ENCODE assay signal across 15 mouse cellular contexts in the genomic region with DNA sequence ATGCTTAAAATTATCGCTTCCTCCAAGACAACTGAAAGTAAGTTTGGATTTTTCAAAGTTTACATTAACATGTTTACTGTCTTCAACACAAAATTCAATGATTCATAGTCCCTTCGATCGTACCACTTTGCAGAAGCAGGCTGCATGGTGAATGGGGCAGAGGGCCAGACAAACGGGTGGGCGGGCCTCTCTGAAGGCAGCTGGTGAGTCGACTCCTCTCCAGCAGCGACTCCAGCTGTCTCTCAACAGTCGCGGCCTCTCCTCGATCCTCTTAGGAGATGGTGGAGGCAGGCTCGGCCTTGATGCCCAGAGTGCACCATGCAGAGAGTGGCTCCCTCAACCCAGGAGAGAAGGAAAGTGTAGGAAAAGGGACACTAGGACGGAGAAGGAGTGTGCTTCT.
DNase-seq lines count a peak whose midpoint lies in the region; TF ChIP-seq lines count a peak whose summit lies in the region.
"Had no signal": no experiment of that assay in that cellular context is flagged by ENCODE, and none has a peak within 500 bp of the region (broad histone marks: within the 10 kb centered on the region; RNA-seq: fewer than 3 reads in every experiment).

No protein-coding gene starts in this region.

- no peak for TF ChIP-seq CTCF in brain, embryonic 14.5 days (IDR thresholded peaks at IDR 0.05; ENCODE audit: borderline replicate concordance, extremely low read depth, insufficient read depth, insufficient read length)

- TF ChIP-seq POLR2A in brain, embryonic 14.5 days (IDR thresholded peaks at IDR 0.05; ENCODE audit: borderline replicate concordance, extremely low read depth, insufficient read depth, insufficient read length, poor library complexity, severe bottlenecking): no peak

- intact Hi-C loops in left cerebral cortex, postnatal 4 days (cut with DNase I): no loop called here
- intact Hi-C loops in heart, postnatal 36 days (cut with DNase I): no loop called here

- peak; percentile 7 for DNase-seq in embryo, embryonic 10 days (ENCODE audit: low spot score)
- DNase-seq in embryo, embryonic 10.5 days (ENCODE audit: low spot score): no peak
- DNase-seq in left cerebral cortex, postnatal 4 days: peak; percentile 59
- DNase-seq in left cerebral cortex, adult 18-20 months (ENCODE audit: low spot score in 2 of 2): no peak
- peak; percentile 44 for DNase-seq in NIH3T3 (ENCODE audit: low read depth)
- peak; percentile 5 for DNase-seq in brain, embryonic 14.5 days (ENCODE audit: low read depth)
- no peak for DNase-seq in heart, postnatal 36 days
- DNase-seq: adrenal gland, postnatal 14 days; B cell, adult 2 months; cerebellum, adult 11 months; gastrocnemius, postnatal 36 days; heart, adult 11 months; heart, postnatal 10 days; kidney, adult 11 months; kidney, adult 9 months had no signal

Comparison
In these comparisons a context has a peak if more than half of its experiments do, and no peak if none do; other contexts are left out.
1. DNase-seq: peak in embryo, embryonic 10 days (single experiment), left cerebral cortex, postnatal 4 days (single experiment), NIH3T3 (single experiment) and brain, embryonic 14.5 days (single experiment); none in embryo, embryonic 10.5 days (single experiment), left cerebral cortex, adult 18-20 months (0 of 2) and heart, postnatal 36 days (0 of 2).